Mouse (Mus musculus) thymus, adult 2 months (tissue): ENCODE data around the gene Retnla.

Source experiments
- CTCF ChIP-seq: fragments of 200-500 bp; IDR thresholded peaks from 2 replicates; pipeline ENCODE4 v1.5.1; 2012; ENCODE audit warnings: mild to moderate bottlenecking, control low read depth, low read length, moderate library complexity, borderline replicate concordance; ENCODE audit not compliant: control insufficient read depth, poor library complexity, insufficient read depth; ENCODE audit errors: extremely low read depth
- POLR2A ChIP-seq: fragments of 200-500 bp; IDR thresholded peaks from 2 replicates; pipeline ENCODE4 v1.6.1; 2012; ENCODE audit warnings: mild to moderate bottlenecking, low read length, control low read depth, moderate library complexity; ENCODE audit not compliant: control insufficient read depth, poor library complexity, insufficient read depth; ENCODE audit errors: extremely low read depth

- TF ChIP-seq CTCF = no peak
- TF ChIP-seq POLR2A = no peak
Measured at GRCm38 (mm10) chr16:48805412-48805811, 36.9 kb upstream of the Retnla start.
